Mouse (Mus musculus) myocyte (in vitro differentiated cells): Measurements from ENCODE around the gene Lsm11.

Experiments
- CEBPB ChIP-seq: IDR thresholded peaks from 2 replicates; pipeline ENCODE4 v1.6.1; 2011; ENCODE audit warnings: mild to moderate bottlenecking, moderate library complexity; ENCODE audit not compliant: poor library complexity, insufficient read depth, severe bottlenecking
- MAX ChIP-seq: IDR thresholded peaks from one replicate; pipeline ENCODE4 v1.6.1; 2011; ENCODE audit warnings: low read depth, mild to moderate bottlenecking, control low read depth
- POLR2A ChIP-seq: IDR thresholded peaks from one replicate; pipeline ENCODE4 v1.6.1; 2011; ENCODE audit warnings: low read depth, mild to moderate bottlenecking, control low read depth, moderate library complexity; ENCODE audit not compliant: insufficient read length
- POLR2AphosphoS2 ChIP-seq: IDR thresholded peaks from one replicate; pipeline ENCODE4 v1.6.1; 2011; ENCODE audit warnings: low read depth, control low read depth; ENCODE audit not compliant: insufficient read length
- SRF ChIP-seq: IDR thresholded peaks from one replicate; pipeline ENCODE4 v1.6.1; 2011; ENCODE audit warnings: low read depth; ENCODE audit not compliant: control insufficient read depth, insufficient read length
- TCF12 ChIP-seq: IDR thresholded peaks from one replicate; pipeline ENCODE4 v1.6.1; 2011; ENCODE audit warnings: mild to moderate bottlenecking, control low read depth; ENCODE audit not compliant: poor library complexity, insufficient read depth, severe bottlenecking
- USF1 ChIP-seq: IDR thresholded peaks from one replicate; pipeline ENCODE4 v1.6.1; 2011; ENCODE audit warnings: low read depth, mild to moderate bottlenecking, control low read depth, moderate library complexity

- no peak for TF ChIP-seq POLR2A
- TF ChIP-seq MAX = no peak
- no peak for TF ChIP-seq USF1
- TF ChIP-seq POLR2AphosphoS2 = no peak
- peak; percentile 60 for TF ChIP-seq CEBPB
- TF ChIP-seq SRF = no peak
- no peak for TF ChIP-seq TCF12
These were observed 61.3 kb downstream of the Lsm11 start for GRCm38 (mm10) chr11:45883270-45883931.
